Mouse (Mus musculus) limb, embryonic 12.5 days (tissue): ENCODE data around the gene Nup35. TPM values are rescaled to one million over a fixed set of nuclear protein-coding genes. Genes with fewer than 3 reads are reported as not detected.

Source experiments
- microRNA counts: library from miRNA; unstranded; fragments of <30 nt; microRNA quantifications from one replicate; lab custom pipeline; 2017
- microRNA-seq: library from miRNA; unstranded; fragments of <30 nt; microRNA quantifications from one replicate; pipeline ENCODE4, GENCODE M21; 2017
- polyA plus RNA-seq: library from polyadenylated mRNA; unstranded; fragments of >200 nt; fragmentation: Nextera tagmentation; extraction: Ambion mirVana; gene quantifications from 2 replicates; pipeline ENCODE4 v1.2.1, GENCODE M21; 2016

Nup35 gene
- polyA plus RNA-seq, 1 experiment from 2014 or later = 55.0 TPM

MicroRNA genes within 50 kb of the gene (microRNA counts, 519-probe panel; counts per million panel counts)
- microRNA mmu-miR-684 (lab: Ali Mortazavi, UCI) = not detected

Small RNA genes within 50 kb of the gene (microRNA-seq; reads per million reads assigned to microRNA genes)
- not detected for gene Mir684-1

Other genes with a start within 250 kb of the Nup35 start
- 54.7 and 56.2 TPM in 2 replicates for gene Frzb, start 169.6 kb upstream of the Nup35 start, polyA plus RNA-seq
- 82.0 and 89.9 TPM in 2 replicates for gene Nckap1, start 35.9 kb upstream of the Nup35 start, polyA plus RNA-seq
- gene Dusp19, start 191 bp upstream of the Nup35 start, polyA plus RNA-seq = 15.6 and 17.5 TPM in 2 replicates